Mouse (Mus musculus) spleen, adult 2 months (tissue): ENCODE data around the gene Camk1d.

ENCODE experiments used
- CTCF ChIP-seq: fragments of 200-500 bp; IDR thresholded peaks from 2 replicates; pipeline ENCODE4 v1.5.1; 2011; ENCODE audit warnings: mild to moderate bottlenecking, inconsistent platforms; ENCODE audit not compliant: insufficient read depth, insufficient read length, insufficient replicate concordance; ENCODE audit errors: extremely low read depth
- POLR2A ChIP-seq: fragments of 200-500 bp; IDR thresholded peaks from 2 replicates; pipeline ENCODE4 v1.6.1; 2011; ENCODE audit warnings: low read depth, low read length, inconsistent platforms

DNA sequence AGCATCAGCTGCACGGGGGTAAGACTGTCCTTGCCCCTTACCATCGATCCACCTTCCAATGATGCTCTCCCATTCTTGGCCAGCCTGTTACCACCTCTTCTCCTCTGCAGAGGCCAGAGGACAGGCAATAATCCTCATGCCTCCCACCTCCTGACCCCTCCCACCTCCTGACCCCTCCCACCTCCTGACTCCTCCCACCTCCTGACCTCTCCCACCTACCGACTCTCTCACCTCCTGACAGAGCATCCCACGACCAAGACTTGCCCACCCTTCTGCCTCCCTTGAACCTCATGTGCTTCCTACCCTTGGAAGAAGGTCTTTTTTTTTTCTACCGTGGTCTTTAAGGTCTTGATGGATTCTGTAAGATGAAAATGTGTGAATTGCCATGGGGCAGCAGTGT is 350.5 kb downstream of the Camk1d start:
- TF ChIP-seq CTCF (no peak), POLR2A (no peak)
